Comparison of ENCODE assay signal across 23 mouse cellular contexts in the genomic region with DNA sequence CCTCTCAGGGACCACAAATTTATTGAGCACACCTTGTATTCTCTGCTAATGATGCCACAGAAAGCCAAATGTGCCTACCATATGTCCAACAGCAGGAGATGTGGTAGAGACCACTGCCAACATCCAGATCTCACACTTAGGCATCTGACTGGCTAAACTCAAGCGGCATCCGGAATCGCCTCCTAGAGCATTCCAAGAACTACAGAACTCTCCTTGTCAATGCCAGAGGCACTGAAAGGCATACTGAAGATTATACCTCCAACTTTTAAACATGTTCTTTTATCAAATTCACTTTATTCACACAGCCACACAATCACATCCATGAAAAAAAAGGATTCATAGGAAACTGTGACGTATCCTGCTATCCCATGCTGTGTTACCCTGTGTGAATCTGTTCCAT. TPM values are rescaled to one million over a fixed set of nuclear protein-coding genes. Genes with fewer than 3 reads are reported as not detected.
DNase-seq lines count a peak whose midpoint lies in the region; ATAC-seq and TF ChIP-seq lines count a peak whose summit lies in the region.
"Had no signal": no experiment of that assay in that cellular context is flagged by ENCODE, and none has a peak within 500 bp of the region (broad histone marks: within the 10 kb centered on the region; RNA-seq: fewer than 3 reads in every experiment).

No protein-coding gene starts in this region.

- no peak overlapping the region for H3K9ac ChIP-seq in forebrain, embryonic 16.5 days (replicated peaks; ENCODE audit: low read depth, low read length)
- H3K9ac ChIP-seq in forebrain, embryonic 13.5 days = no peak overlapping the region
- H3K9ac ChIP-seq: embryonic facial prominence, embryonic 12.5 days; embryonic facial prominence, embryonic 15.5 days; heart, embryonic 13.5 days; hindbrain, embryonic 15.5 days had no signal

- H3K27ac ChIP-seq in forebrain, embryonic 16.5 days (ENCODE audit: low read length) = no peak overlapping the region
- no peak overlapping the region for H3K27ac ChIP-seq in forebrain, embryonic 13.5 days
- H3K27ac ChIP-seq: embryonic facial prominence, embryonic 12.5 days; embryonic facial prominence, embryonic 15.5 days; gastrocnemius, adult 2 months; heart, embryonic 13.5 days; hindbrain, embryonic 15.5 days had no signal

- no peak overlapping the region for H3K4me2 ChIP-seq in forebrain, embryonic 16.5 days (ENCODE audit: low read length)
- H3K4me2 ChIP-seq in forebrain, embryonic 13.5 days = no peak overlapping the region
- H3K4me2 ChIP-seq: embryonic facial prominence, embryonic 12.5 days; embryonic facial prominence, embryonic 15.5 days; heart, embryonic 13.5 days; hindbrain, embryonic 15.5 days had no signal

- H3K4me1 ChIP-seq in forebrain, embryonic 16.5 days (replicated peaks; ENCODE audit: control insufficient read depth, insufficient read depth, low read length) = no peaks in the 10 kb centered on the region; the same call in 1 of the 2 replicates
- no peaks in the 10 kb centered on the region for H3K4me1 ChIP-seq in forebrain, embryonic 13.5 days
- H3K4me1 ChIP-seq in lung, adult 2 months (ENCODE audit: control insufficient read depth, insufficient read depth, low read length) = no peaks in the 10 kb centered on the region
- H3K4me1 ChIP-seq: embryonic facial prominence, embryonic 12.5 days; embryonic facial prominence, embryonic 15.5 days; heart, embryonic 13.5 days; hindbrain, embryonic 15.5 days had no signal

- TF ChIP-seq CTCF in lung, adult 2 months (IDR thresholded peaks at IDR 0.05; ENCODE audit: insufficient read depth, low read length) = no peak

- ATAC-seq in forebrain, embryonic 16.5 days = peak; percentile 38
- ATAC-seq in forebrain, embryonic 13.5 days = no peak
- ATAC-seq: CD4-positive, CD25-positive, alpha-beta regulatory T cell, adult 4 months; forebrain, embryonic 14.5 days; intestine, postnatal 0 days had no signal

- no peak for TF ChIP-seq POLR2A in lung, adult 2 months (IDR thresholded peaks at IDR 0.05; ENCODE audit: borderline replicate concordance, extremely low read depth, low read depth, low read length)

- no peaks in the 10 kb centered on the region for H3K9me3 ChIP-seq in forebrain, embryonic 16.5 days (ENCODE audit: control insufficient read depth, low read length)
- H3K9me3 ChIP-seq in forebrain, embryonic 13.5 days (replicated peaks) = no peaks in the 10 kb centered on the region
- H3K9me3 ChIP-seq: embryonic facial prominence, embryonic 15.5 days; heart, embryonic 13.5 days; hindbrain, embryonic 15.5 days had no signal

- H3K36me3 ChIP-seq in forebrain, embryonic 16.5 days (ENCODE audit: control insufficient read depth, insufficient read depth) = no peaks in the 10 kb centered on the region
- H3K36me3 ChIP-seq in forebrain, embryonic 13.5 days (ENCODE audit: poor library complexity, severe bottlenecking) = no peaks in the 10 kb centered on the region
- H3K36me3 ChIP-seq: embryonic facial prominence, embryonic 12.5 days; embryonic facial prominence, embryonic 15.5 days; heart, embryonic 13.5 days; hindbrain, embryonic 15.5 days had no signal

- 69% methylated on average over 4 of the region's 4 CpGs for WGBS in forebrain, embryonic 16.5 days
- 84% methylated on average over 4 of the region's 4 CpGs for WGBS in forebrain, embryonic 13.5 days
- 94% methylated on average over 4 of the region's 4 CpGs for WGBS in lung, adult 2 months

- no peaks in the 10 kb centered on the region for H3K27me3 ChIP-seq in forebrain, embryonic 16.5 days (replicated peaks; ENCODE audit: control insufficient read depth, insufficient read depth, low read length)
- no peaks in the 10 kb centered on the region for H3K27me3 ChIP-seq in forebrain, embryonic 13.5 days
- H3K27me3 ChIP-seq: embryonic facial prominence, embryonic 12.5 days; embryonic facial prominence, embryonic 15.5 days; heart, embryonic 13.5 days; hindbrain, embryonic 15.5 days had no signal

- H3K4me3 ChIP-seq in forebrain, embryonic 16.5 days (replicated peaks; ENCODE audit: low read length) = no peak overlapping the region
- H3K4me3 ChIP-seq in forebrain, embryonic 13.5 days = no peak overlapping the region
- H3K4me3 ChIP-seq in lung, adult 2 months (replicated peaks; ENCODE audit: extremely low read depth, low read depth, low read length) = no peak overlapping the region
- H3K4me3 ChIP-seq: embryonic facial prominence, embryonic 12.5 days; embryonic facial prominence, embryonic 15.5 days; gastrocnemius, adult 2 months; heart, embryonic 13.5 days; hindbrain, embryonic 15.5 days had no signal

- peak; percentile 6 for DNase-seq in cerebellum, adult 9-10 months
- DNase-seq in cerebellum, adult 8-10 months = no peak
- DNase-seq in brain, adult 2 months (ENCODE audit: low read depth, low spot score) = peak; percentile 8
- DNase-seq in cerebellum, postnatal 10 days = peak; percentile 37 to 39
- DNase-seq in lung, adult 2 months = no peak
- DNase-seq in thymus, postnatal 14 days = no peak
- DNase-seq: adrenal gland, adult 2 months; adrenal gland, postnatal 14 days; gastrocnemius, adult 2 months; gastrocnemius, postnatal 14 days; heart, adult 18-20 months; heart, postnatal 14 days; heart, postnatal 4 days; kidney, adult 2 months had no signal

RNA-seq across cellular contexts. Expression of a gene that starts 40.6 kb away (rescaled TPM):
- polyA plus RNA-seq in forebrain, embryonic 16.5 days (2015; fragmentation: Nextera tagmentation; extraction: Ambion mirVana) = 0.22 and 0.24 TPM in 2 replicates
- 0.04 TPM in 1 of 2 replicates, not detected in the other for polyA plus RNA-seq in forebrain, embryonic 13.5 days (2015; fragmentation: Nextera tagmentation; extraction: Ambion mirVana)
- polyA plus RNA-seq in lung, adult 2 months (2012; rRNA removed) = 1.2 and 1.5 TPM in 2 replicates

Comparison
In these comparisons a context has a peak if more than half of its experiments do, and no peak if none do; other contexts are left out.
1. DNase-seq: peak in cerebellum, adult 9-10 months (single experiment), brain, adult 2 months (single experiment) and cerebellum, postnatal 10 days (2 of 2); none in cerebellum, adult 8-10 months (single experiment), lung, adult 2 months (single experiment) and thymus, postnatal 14 days (single experiment).